Mouse (Mus musculus): ENCODE results near the gene Rptor.
"Not testable (repeated sequence)": the region's sequence is repeated elsewhere in the genome, so short reads cannot be mapped to it uniquely, and the experiment has no call there.

Gene Rptor

DNA sequence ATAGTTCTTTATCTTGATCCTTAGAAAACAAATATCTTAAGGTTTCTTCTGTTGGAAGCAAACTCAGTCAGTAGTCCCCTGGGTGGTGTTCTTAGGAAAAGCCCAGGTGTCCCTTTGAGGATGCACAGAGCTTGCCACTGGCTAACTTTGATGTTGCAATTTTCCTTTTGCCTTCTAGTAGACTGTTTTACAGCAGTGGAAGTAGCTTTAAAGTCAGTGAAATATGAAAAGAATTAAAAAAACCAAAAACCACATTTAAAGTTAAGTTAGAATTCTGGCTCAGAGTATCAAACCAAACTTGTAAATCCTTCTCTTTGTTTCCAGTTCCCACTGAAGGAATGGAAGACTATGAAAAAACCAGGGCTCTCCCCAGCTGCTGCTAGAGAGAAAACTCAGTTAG is 47.8 kb downstream of the Rptor start:
- no peak for DNase-seq (ENCODE audit: low spot score)

DNA sequence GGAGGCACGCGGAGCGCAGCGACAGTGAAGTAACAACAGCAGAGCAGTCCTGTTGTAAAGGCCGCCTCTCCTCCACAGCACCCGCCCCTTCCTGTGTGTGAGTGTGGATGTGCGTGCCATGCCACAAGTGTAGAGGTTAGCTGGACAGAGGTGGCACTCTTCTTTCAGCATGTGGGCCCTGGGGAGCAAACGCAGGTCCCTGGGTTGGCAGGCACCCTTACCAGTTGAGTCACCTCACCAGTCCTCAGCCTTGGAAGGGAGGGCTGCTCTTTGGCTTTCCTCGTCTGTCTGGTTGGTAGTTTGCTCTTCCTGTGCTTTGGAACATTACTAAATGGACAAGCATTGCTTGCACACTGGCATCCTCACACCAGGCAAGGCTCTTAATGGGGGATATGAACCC is 50.6 kb downstream of the Rptor start:
- no peak for DNase-seq (ENCODE audit: low spot score)

DNA sequence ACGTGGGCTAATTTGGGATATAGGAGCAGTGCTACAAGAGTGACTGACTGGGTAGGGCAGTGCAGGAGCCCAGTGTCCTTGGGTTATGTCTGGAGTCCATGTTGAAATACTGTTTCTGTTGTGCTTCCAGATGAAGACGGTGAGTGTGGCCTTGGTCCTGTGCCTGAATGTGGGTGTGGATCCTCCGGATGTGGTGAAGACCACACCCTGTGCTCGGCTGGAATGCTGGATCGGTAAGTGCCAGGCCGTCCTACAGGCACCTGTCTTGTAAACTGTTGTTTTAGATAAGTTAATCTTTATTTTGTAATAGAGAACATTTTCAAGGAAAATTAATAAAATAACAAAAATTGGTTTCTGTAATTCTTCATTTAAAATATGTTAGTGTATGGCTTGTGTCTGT is 54.8 kb downstream of the Rptor start:
- DNase-seq (ENCODE audit: low spot score) = no peak

DNA sequence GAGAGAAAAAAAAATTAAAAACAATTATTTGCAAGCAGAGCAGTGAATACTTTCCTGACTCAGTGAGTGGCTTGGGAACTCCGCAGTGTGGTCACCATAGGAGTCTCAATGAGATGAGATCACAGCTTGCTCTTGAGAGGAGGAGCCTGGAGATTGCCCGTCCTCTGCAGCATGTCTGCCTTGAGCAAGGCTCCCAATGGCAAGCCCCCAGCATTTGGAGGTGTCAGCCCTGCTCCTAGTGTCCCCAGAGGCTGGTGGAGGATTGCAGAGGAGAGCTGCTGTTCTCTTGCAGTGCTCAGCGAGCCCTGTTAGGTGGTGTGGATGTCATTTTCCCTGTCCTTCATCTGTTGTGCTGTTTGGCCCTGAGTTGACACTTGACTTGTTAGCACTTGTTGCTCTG is 56.6 kb downstream of the Rptor start:
- DNase-seq (ENCODE audit: low spot score) = no peak

DNA sequence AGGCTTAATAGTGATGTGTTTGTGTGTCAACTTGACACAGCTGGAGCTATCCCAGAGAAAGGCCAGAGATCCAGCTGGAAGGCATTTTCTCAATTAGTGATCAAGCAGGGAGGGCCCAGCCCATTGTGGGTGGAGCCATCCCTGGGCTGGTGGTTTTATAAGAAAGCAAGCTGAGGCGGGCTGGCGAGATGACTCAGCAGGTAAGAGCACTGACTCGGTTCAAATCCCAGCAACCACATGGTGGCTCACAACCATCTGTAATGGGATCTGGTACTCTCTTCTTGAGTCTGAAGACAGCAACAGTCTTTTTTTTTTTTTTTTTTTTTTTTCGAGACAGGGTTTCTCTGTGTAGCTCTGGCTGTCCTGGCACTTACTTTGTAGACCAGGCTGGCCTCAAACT is 58.8 kb downstream of the Rptor start:
- not testable (repeated sequence) for DNase-seq (ENCODE audit: low spot score)

DNA sequence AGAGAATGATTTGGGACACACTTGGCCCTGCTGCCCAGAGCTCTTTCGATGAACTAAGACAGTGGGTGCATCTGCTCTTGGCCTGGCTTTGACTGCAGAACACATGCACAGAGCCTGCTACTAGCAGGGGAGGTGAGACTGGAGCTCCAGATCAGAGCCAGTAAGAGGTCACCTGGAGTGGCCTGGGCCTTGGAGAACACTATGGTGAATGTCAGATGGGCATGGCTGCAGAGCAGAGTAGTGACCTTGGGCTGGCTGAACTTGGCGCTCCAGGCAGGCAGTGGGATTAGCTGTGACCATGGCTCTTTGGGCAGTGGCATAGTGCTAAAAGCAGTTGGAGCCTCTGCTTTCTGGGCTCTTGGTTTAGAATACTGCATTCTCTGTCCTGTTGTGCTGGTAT is 61.2 kb downstream of the Rptor start:
- DNase-seq (ENCODE audit: low spot score) = peak; percentile 28

DNA sequence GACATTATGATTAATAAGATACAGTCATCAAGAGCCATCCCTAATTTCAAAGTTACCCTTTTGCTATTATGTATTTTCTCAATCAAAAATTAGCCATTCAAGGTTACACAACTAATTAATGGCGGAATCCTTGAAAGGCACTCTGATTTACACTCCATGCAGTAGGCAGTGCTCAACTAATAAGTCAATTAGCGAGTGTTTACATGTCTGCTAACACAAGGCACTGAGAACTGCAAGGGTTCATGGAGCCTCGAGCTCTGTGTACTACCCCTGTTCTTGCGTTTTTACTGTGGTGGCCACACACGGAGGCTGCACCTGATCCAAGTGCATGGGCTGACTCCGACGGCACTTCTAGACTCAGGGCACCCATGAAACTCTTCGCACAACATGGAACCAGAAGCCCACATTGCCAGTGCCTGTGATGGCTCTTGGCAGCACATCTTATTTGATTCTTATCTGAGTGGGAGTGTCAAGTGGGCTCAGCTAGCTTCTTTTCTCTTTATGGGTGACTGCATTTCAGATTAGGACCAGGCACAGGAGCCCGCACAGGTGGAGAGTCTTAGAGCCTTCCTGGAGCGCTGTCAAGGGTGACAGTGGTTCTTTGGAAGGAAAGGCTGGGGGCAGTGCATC is 62.1 kb downstream of the Rptor start:
- no peak for DNase-seq (ENCODE audit: low spot score)

DNA sequence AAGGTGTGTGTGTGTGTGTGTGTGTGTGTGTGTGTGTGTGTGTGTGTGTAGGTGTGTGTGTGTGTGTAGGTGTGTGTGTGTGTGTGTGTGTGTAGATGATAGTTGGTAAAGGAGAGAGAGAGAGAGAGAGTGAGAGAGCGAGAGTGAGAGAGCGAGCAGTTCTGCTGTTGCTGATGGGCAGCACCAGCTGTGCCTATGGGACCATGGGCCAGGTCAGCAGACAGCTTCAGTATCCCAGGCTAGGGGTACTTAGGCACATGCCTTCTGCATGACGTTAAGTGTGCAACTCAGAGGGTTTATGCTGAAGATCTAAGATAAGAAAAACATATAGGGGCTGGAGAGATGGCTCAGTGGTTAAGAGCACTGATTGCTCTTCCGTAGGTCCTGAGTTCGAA is 62.6 kb downstream of the Rptor start:
- DNase-seq (ENCODE audit: low spot score) = no peak

DNA sequence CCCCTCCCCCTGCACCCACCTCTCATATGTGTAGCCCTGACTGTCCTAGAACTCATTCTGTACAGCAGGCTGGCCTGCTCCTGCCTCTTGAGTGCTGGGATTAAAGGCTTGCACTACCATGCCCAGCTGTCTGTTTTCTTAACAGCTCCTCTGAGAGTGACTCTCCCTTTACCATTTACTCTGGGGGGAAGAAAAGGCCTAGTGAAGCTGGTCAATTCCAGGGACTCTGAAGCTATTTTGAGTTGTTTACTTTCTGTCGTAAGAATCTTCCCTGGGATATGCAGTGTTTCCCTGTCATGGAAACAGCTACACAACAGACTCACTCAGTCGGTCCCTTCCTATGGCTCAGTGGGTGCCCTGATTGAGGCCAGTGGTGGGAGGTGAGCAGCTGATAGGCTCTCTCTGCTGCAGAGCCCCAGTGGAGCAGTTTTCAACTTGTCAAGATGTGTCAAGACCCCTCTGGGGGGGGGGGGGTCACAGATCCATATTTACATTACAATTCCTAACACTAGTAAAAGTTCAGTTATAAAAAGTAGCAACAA is 63.9 kb downstream of the Rptor start:
- no peak for DNase-seq (ENCODE audit: low spot score)

DNA sequence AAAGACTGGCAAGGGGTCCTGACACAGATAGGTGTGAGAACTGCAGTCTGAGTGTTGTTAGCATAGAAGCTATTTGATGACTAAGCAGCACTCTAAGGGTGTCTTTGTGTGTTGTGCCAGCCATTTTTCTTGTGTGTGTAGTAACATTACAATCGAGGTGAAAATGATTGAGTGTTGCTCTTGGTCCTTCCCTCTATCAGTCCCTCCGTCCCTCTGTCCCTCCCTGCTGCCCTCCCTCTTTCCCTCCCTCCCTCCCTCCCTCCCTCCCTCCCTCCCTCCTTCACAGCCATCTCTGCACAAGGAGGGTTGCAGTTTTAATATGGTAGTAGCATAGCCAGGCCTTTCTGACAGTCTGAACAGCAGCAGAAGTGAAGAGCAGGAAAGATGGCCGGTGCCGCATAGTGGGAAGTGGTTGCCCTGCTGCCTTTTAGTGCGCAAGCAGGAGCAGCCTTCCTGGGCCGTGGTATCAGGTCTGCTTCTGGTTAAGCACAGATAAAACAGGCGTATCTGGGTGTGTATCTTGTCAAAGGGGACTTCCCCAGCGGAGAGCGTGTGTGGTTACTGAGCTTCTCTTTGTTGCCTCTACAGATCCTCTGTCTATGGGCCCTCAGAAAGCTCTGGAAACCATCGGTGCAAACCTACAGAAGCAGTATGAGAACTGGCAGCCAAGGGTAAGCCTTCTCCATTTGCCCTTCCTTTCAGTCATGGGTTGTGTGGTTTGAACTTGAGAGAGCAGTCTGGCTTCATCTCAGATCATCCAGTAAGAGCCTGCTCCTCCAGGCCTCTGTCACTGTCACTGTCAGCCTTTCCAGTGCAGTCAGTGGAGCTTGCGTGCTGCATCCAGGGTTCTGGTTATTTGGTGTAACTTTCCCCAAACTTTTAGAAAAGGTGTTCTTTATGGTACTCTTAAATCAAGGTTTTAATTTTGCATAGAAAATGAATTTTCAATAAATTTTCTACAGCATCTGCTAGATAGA is 68.3 kb downstream of the Rptor start:
- DNase-seq (ENCODE audit: low spot score) = no peak

DNA sequence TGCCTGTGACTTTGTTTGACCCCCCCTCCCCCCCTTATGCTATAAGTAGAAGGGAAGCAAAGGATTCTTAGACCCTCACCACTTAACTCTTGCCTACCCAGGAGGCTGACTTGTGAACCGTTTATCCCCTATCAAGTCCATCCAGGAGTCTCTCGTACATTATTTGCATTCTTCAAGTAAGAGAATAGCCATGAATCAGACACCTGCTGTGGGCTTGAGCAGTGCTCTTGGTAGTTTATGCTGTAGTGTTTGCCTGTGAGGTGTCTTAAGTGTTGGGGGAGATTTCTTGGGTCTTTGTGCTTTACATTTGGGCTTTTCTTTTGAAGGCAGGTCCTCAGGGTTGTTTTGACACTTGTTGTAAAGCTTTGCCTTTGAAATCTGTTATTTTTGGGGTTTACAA is 69.3 kb downstream of the Rptor start:
- DNase-seq (ENCODE audit: low spot score) = no peak

DNA sequence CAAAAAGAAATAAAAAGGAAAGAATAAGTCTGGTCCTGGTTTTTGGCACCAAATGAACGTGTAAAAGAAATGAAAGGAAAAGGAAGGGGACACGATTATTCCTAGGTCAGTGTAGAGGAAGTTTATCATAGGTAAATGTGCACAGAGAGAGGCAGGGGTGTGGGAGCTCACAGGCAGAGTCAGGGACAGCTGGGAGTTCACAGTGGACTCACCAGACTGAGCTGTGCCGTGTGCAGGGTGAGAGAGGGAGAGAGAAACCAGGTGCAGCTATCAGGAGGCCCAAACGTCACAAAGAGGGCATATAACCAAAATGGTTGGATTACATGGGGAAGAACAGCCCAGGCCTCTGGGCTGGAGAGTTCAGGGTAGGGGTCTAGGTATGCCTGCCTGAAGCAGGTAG is 70.1 kb downstream of the Rptor start:
- no peak for DNase-seq (ENCODE audit: low spot score)

DNA sequence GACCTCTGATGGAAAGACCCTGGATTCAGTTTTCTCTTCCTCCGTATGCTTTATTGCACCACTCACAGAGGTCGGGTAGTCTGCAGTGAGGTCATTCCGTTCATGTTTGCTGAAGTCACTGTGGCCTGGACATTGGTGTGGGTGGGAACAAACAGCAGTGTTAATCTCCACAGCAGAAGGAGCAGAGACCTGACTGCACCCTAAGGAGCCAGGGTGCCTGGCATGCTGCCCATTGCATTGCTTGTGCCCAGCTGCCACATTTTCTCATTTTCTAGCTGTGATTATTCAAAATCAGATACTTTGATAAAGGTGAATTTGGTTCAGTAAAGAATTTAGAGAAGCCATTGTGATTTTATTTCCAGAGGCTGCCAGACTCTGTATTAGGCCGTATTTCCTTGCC is 72.1 kb downstream of the Rptor start:
- DNase-seq (ENCODE audit: low spot score) = no peak

DNA sequence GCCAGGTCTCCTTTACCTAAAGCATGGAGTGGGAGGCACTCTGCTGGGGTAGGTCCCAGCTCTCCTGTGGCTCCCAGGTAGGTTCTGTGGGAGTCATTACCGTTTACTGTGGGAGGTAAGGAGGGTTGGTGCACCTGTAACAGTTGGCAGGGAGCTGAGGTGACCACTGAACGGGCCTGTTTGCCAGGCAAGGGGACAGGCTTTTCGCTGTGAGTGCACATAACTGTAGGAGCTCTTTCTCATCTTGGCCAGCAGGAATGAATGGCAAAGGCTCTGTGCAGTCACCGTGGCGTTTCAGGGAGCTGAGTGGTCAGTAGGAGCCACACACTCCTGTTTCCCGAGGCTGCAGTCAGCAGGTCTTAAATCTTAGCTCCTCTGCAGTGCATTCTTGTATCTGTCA is 72.8 kb downstream of the Rptor start:
- DNase-seq (ENCODE audit: low spot score) = no peak

DNA sequence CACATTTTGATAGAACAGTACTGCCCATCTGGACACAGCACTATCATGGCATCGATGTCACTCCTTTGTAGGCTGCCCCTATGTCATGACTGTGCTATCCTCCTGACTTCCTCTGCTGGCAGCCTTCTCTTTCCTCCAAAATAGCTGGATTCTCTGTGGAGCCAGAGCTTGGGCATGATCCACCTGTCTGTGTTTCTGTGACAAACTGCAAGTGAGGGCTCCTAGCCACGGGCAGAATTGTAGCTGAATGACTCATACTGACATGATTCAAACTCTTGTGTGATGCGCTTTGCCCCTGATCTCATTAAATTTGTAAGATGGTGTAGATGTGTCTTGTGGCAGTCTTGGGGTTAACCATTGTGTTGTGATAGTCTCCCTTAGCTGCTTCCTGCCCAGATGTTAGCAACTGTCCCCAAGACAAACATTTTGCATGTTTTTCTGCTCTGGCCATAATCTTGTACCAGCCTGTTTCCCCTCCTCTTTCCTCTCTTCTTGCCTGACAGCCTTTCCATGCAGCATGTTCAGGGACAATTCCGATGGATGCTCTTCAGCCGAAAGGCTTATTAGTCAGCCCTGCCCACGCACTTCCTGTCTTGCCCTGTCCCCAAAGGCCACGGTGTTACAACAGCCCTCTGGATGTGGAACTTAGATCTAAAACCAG is 74.2 kb downstream of the Rptor start:
- DNase-seq (ENCODE audit: low spot score) = no peak

DNA sequence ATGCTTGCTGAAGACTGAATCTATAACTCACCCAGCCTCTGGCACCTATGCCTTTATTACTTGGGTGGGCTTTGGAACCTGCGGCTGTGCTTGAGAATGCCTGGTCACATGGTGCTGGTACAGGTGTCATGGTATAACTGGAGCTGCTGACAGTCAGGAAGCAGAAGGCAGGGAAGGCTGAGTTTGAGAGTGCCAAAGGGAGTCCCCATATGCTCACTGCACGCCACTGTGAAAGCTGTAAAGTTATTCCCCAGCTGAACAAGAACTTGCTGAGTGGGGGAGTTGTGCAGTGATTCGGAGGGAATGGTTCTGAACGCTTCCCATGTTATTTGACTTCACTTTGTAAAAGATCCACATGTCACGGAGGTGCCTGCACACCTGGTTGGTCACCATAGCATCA is 75.7 kb downstream of the Rptor start:
- DNase-seq (ENCODE audit: low spot score) = no peak

DNA sequence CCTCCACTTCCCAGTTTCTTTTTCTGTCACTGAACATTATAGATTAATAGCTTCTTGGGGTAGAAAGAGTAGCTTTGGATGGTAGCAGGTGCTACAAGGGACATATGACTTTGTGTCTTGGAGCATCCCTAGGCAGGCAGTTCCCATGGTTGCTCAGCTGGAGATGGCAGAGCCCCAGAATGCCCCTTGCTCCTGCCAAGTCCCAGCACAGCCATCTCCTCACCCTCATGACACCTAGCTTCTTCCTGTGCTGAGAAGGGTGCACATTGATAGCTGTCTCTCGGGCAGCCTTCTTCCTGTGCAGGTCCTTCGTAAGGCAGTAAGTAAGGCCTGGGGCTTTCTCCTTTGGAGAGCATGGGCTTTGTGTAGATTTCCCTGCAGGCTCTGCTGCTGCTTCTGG is 78.0 kb downstream of the Rptor start:
- no peak for DNase-seq (ENCODE audit: low spot score)

DNA sequence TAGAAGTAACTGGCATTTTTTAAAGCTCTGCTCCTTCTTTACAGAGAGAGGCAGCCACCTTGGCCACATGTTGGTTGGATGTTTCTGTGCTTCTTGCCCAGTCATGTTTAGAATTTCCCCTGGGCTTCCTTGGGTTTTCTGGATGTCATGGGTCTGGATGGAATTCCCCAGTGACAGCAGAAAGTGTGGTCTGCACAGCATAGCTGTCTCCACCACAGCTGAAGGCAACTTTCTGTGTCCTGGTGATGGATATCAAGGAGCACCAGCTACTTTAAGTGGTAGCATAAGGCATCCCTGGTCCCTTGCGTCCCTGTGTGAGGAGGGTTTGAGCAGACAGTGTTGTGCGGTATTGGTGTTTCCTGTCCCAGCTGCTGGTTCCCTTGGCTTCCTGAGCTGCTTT is 79.6 kb downstream of the Rptor start:
- DNase-seq (ENCODE audit: low spot score) = no peak

DNA sequence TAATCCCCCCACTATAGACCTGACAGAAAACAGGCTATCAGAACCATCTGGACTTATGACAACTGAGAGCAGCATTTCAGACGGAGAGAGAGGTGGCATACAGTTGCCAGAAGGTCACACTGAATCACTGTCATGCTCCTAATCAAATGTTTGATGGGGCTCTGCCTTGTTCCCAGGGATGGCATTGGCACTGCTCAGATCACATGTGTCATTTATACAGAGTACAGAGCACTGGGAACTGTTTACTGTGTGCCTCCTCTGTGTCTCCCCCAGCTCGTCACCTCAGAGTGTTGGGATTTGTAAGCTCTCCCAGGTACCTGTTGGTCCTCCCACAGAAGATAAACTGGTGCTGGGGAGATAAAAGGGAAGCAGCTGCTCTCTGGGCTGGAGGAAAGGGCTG is 81.1 kb downstream of the Rptor start:
- DNase-seq (ENCODE audit: low spot score) = no peak

DNA sequence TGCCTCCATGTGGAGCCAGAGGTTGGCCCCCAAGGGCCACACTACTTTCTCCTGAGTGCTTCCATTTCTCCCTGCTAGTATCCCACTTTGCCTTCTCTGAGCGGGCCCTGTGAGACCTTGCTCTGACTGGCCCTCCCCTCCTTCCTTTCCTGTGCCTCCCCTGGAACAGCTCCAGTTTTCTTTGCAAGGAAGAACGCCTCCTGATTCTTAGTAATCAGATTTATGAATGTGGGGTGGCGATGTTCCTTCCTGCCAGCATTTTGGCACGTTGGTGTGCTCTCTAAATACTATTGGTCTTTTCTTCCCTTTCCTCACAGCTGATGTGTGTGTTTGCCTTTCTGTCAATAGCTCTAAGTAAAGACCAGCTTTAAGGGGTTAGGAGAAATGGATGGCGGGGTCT is 82.8 kb downstream of the Rptor start:
- DNase-seq (ENCODE audit: low spot score) = no peak

DNA sequence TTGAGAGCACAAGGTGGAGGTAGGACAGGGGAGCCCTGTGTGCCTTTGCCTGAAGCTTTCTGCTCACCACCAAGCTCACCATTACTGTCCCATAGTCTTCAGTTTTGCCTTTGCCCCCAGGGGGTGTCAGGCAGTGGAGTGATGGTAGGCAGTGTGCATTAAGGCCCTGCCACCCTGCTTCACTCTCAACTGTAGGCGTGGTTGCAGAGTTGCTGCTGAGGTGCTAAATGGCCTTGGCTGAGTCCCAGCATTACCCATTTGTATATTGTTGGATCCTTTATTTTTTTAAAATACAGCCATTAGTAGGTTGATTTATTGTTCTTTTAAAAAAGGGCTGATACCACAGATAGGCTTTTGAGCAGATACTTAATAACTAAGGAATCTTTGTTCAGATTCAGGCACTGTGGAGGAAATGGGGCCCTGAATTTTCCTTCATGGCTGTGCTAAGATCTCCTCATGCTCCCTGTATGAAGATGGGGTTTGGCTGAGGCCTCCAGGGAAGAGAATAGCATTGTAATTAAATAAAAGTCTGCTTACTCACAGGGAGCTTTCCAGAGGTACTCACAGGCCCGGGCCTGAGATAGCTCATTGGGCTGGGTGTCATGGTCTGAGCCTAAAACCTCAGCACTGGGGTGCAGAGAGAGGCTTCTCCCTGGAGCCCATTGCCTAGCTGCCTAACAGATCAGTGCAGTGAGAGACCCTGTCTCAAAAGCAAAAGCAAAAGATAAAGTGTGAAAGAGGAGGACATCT is 83.4 kb downstream of the Rptor start:
- no peak for DNase-seq (ENCODE audit: low spot score)

DNA sequence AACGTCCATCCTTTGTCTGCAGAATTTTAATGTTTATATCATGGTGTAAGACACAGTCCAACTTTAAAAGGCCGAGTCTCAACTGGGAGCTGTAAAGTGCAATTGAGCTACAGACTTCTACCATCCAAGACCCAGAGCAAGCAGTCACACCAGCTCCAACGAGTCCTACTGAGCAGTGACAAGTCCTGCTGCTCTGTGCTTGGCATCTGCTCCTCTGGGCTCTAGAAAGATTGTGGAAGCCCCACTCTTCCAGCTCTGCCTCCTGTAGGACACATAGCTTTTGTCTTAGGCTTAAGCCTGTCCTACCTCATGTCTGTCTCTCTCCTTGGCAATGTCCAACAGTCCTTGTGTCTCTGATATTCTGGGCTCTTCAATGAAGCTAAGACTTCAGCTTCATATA is 84.6 kb downstream of the Rptor start:
- no peak for DNase-seq (ENCODE audit: low spot score)
